Mouse (Mus musculus): ENCODE measurements at regions not wholly inside any gene's neighbourhood (a gene's known extent, or its start where the extent isn't known, plus 50 kb on each side); places are given as distances from the start of the nearest gene placed in this dataset.

DNA sequence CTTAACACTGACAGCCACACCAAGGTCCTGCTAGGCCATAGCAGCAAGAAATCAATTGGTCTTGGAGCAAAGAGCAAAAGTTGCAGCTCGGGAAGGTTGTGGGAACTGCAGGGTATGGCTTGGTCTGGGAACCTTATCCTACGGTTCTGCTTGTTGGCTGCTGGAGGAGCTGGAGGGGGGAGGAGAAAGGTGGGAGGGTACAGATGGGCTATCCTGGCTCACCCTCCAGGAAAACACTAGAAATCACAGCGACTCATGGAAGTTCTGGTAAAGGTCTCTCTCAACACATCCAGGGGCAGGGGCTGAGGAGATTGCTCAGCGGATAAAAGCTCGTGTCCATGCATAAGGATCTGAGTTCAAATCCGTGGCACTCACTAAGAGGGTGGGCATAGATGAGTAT lies 69.4 kb downstream of the Uncx start:
- no peak for ATAC-seq (ENCODE audit: low FRiP score, low TSS enrichment)
- H3K36me3 ChIP-seq (ENCODE audit: control insufficient read depth, insufficient read depth, low read length) = no peaks in the 10 kb centered on the region
- no peak overlapping the region for H3K4me3 ChIP-seq (ENCODE audit: low read length)
- peaks cover 35% of the 10 kb centered on the region for H3K27me3 ChIP-seq (ENCODE audit: control insufficient read depth, insufficient read depth, low read length)
- H3K9me3 ChIP-seq (ENCODE audit: control insufficient read depth, low read length) = no peaks in the 10 kb centered on the region
- H3K9ac ChIP-seq (ENCODE audit: low read depth, low read length) = no peak overlapping the region
- H3K4me1 ChIP-seq (ENCODE audit: control insufficient read depth, insufficient read depth, low read length) = no peaks in the 10 kb centered on the region
- 73% methylated on average over 6 of the region's 6 CpGs for WGBS
- H3K27ac ChIP-seq (ENCODE audit: low read depth, low read length) = no peak overlapping the region
- no peak overlapping the region for H3K4me2 ChIP-seq (replicated peaks; ENCODE audit: low read depth, low read length)

DNA sequence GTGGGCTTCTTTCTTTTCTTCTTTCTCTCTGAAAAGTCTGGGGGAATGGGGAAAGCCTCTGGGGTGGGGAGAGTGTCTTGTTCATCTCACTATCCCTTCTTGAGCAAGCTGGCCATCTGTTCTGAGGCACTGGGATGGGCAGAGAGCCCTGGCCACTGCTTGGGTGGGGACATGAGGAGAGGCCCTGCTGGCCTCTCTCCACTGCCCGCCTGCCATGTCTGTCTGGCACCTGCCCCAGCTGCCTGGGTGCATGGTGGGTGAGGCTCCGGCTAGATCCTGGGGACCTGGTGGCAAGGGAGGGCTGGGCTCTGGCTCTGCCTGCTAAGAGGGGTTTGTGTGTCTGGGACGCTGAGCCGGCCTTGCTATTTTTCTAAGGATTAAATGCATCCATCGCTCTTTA lies 70.3 kb downstream of the Uncx start:
- H3K9me3 ChIP-seq (ENCODE audit: control insufficient read depth, low read length) = no peaks in the 10 kb centered on the region
- 76% methylated on average over 5 of the region's 5 CpGs for WGBS

DNA sequence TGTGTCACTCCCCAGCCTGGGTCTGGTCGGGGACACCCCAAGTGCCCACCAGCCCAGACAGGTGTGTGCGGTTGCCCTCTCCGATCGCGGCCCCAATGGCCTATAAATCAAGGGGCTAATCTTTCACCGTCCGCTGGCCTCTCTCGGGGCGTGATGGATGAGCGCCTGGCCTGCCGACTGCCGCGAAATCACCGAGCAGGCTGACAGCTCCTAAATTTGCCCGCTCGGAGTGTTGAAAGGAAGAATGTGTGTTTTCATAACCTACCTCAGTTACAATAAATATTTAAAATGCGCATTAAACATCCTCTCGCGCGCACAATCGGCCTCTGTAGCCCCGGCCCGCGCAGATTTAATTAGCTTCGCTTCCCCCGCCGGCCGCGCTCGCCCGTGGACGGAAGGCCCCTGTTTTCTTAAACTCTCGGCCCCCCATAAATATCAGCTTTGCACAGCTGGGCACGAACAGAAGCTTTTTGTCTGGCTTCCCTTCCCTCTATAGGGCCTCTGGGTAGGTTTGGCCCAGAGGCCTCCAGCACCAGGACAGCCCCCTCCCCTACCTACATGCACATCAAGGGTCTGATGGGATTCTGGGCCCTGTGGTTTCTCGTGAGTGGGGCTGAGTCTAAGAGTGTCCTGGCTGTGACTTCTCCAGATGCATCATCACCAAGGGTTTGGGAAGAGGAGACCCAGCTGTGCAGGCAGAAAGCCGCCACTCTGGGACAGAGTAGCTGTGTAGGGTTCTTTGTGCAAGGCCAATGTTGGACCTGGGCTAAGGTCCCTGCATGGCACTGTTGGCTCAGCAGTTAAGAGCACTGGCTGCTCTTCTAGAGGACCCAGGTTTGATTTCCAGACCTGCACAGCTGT lies 76.2 kb downstream of the Uncx start:
- H3K9me3 ChIP-seq (ENCODE audit: control insufficient read depth, low read length) = no peaks in the 10 kb centered on the region
- H3K4me3 ChIP-seq (ENCODE audit: low read length) = no peak overlapping the region
- peak overlapping the region; percentile 32 for H3K4me2 ChIP-seq (replicated peaks; ENCODE audit: low read depth, low read length)
- peaks cover 38% of the 10 kb centered on the region for H3K27me3 ChIP-seq (ENCODE audit: control insufficient read depth, insufficient read depth, low read length)
- ATAC-seq (ENCODE audit: low FRiP score, low TSS enrichment) = peak; percentile 81
- 1% methylated on average over 36 of the region's 36 CpGs for WGBS
- H3K9ac ChIP-seq (ENCODE audit: low read depth, low read length) = peak overlapping the region; percentile 37; the same call in 1 of the 2 replicates
- H3K4me1 ChIP-seq (ENCODE audit: control insufficient read depth, insufficient read depth, low read length) = peaks cover 19% of the 10 kb centered on the region
- H3K36me3 ChIP-seq (ENCODE audit: control insufficient read depth, insufficient read depth, low read length) = no peaks in the 10 kb centered on the region
- 0 out of 2 replicates have a peak overlapping the region, but pooled peaks have one; percentile 30 for H3K27ac ChIP-seq (ENCODE audit: low read depth, low read length)

More for the DNA sequence above, 70.3 kb downstream of the Uncx start:
- Histone ChIP-seq H3K27me3 (ENCODE audit: control insufficient read depth, insufficient read depth, low read length) (peaks cover 44% of the 10 kb centered on the region), H3K4me2 (replicated peaks; ENCODE audit: low read depth, low read length) (no peak overlapping the region), H3K9ac (ENCODE audit: low read depth, low read length) (no peak overlapping the region), H3K36me3 (ENCODE audit: control insufficient read depth, insufficient read depth, low read length) (no peaks in the 10 kb centered on the region), H3K27ac (ENCODE audit: low read depth, low read length) (no peak overlapping the region), H3K4me1 (ENCODE audit: control insufficient read depth, insufficient read depth, low read length) (0 out of 2 replicates have a peak, but pooled peaks cover 3% of the 10 kb centered on the region), H3K4me3 (ENCODE audit: low read length) (no peak overlapping the region)
- no peak for ATAC-seq (ENCODE audit: low FRiP score, low TSS enrichment)

- no peak overlapping the region for H3K27ac ChIP-seq (ENCODE audit: low read depth, low read length)
- H3K27me3 ChIP-seq (ENCODE audit: control insufficient read depth, insufficient read depth, low read length) = peaks cover 21% of the 10 kb centered on the region
- H3K4me1 ChIP-seq (ENCODE audit: control insufficient read depth, insufficient read depth, low read length) = no peaks in the 10 kb centered on the region
- 48% methylated on average over 22 of the region's 22 CpGs for WGBS
- peaks cover 12% of the 10 kb centered on the region for H3K9me3 ChIP-seq (ENCODE audit: control insufficient read depth, low read length)
- H3K4me3 ChIP-seq (ENCODE audit: low read length) = no peak overlapping the region
- no peaks in the 10 kb centered on the region for H3K36me3 ChIP-seq (ENCODE audit: control insufficient read depth, insufficient read depth, low read length)
- H3K9ac ChIP-seq (ENCODE audit: low read depth, low read length) = no peak overlapping the region
- peak; percentile 16; the same call in 1 of the 2 replicates for ATAC-seq (ENCODE audit: low FRiP score, low TSS enrichment)
- no peak overlapping the region for H3K4me2 ChIP-seq (replicated peaks; ENCODE audit: low read depth, low read length)
These were observed 82.7 kb downstream of the Uncx start for GRCm38 (mm10) chr5:139625871-139626460.

GRCm38 (mm10) chr5:139627552-139627951 lies 84.3 kb downstream of the Uncx start:
- no peaks in the 10 kb centered on the region for H3K4me1 ChIP-seq (ENCODE audit: control insufficient read depth, insufficient read depth, low read length)
- no peak for ATAC-seq (ENCODE audit: low FRiP score, low TSS enrichment)
- WGBS = 81% methylated on average over 1 of the region's 1 CpGs
- no peaks in the 10 kb centered on the region for H3K36me3 ChIP-seq (ENCODE audit: control insufficient read depth, insufficient read depth, low read length)
- H3K27ac ChIP-seq (ENCODE audit: low read depth, low read length) = no peak overlapping the region
- H3K4me2 ChIP-seq (replicated peaks; ENCODE audit: low read depth, low read length) = no peak overlapping the region
- H3K4me3 ChIP-seq (ENCODE audit: low read length) = no peak overlapping the region
- H3K9me3 ChIP-seq (ENCODE audit: control insufficient read depth, low read length) = peaks cover 12% of the 10 kb centered on the region
- H3K9ac ChIP-seq (ENCODE audit: low read depth, low read length) = no peak overlapping the region
- H3K27me3 ChIP-seq (ENCODE audit: control insufficient read depth, insufficient read depth, low read length) = peaks cover 17% of the 10 kb centered on the region

GRCm38 (mm10) chr5:139637028-139637427 lies 93.7 kb downstream of the Uncx start:
- Histone ChIP-seq H3K9me3 (ENCODE audit: control insufficient read depth, low read length) (no peaks in the 10 kb centered on the region), H3K4me1 (ENCODE audit: control insufficient read depth, insufficient read depth, low read length) (peaks cover 13% of the 10 kb centered on the region), H3K9ac (ENCODE audit: low read depth, low read length) (no peak overlapping the region), H3K4me2 (replicated peaks; ENCODE audit: low read depth, low read length) (no peak overlapping the region), H3K27me3 (ENCODE audit: control insufficient read depth, insufficient read depth, low read length) (no peaks in the 10 kb centered on the region), H3K27ac (ENCODE audit: low read depth, low read length) (no peak overlapping the region), H3K36me3 (ENCODE audit: control insufficient read depth, insufficient read depth, low read length) (no peaks in the 10 kb centered on the region), H3K4me3 (ENCODE audit: low read length) (no peak overlapping the region)
- no peak for ATAC-seq (ENCODE audit: low FRiP score, low TSS enrichment)
- WGBS = 91% methylated on average over 2 of the region's 2 CpGs

- Histone ChIP-seq H3K4me2 (replicated peaks; ENCODE audit: low read depth, low read length) (no peak overlapping the region), H3K4me1 (ENCODE audit: control insufficient read depth, insufficient read depth, low read length) (peaks cover 17% of the 10 kb centered on the region), H3K27me3 (ENCODE audit: control insufficient read depth, insufficient read depth, low read length) (no peaks in the 10 kb centered on the region), H3K9me3 (ENCODE audit: control insufficient read depth, low read length) (peaks cover 3% of the 10 kb centered on the region; the same call in 1 of the 2 replicates), H3K9ac (ENCODE audit: low read depth, low read length) (no peak overlapping the region), H3K27ac (ENCODE audit: low read depth, low read length) (peak overlapping the region; percentile 55; the same call in 1 of the 2 replicates), H3K36me3 (ENCODE audit: control insufficient read depth, insufficient read depth, low read length) (no peaks in the 10 kb centered on the region), H3K4me3 (ENCODE audit: low read length) (no peak overlapping the region)
- peak; percentile 74 for ATAC-seq (ENCODE audit: low FRiP score, low TSS enrichment)
- 44% methylated on average over 16 of the region's 16 CpGs for WGBS
These were observed 95.2 kb downstream of the Micall2 start for GRCm38 (mm10) chr5:139640652-139641612.

DNA sequence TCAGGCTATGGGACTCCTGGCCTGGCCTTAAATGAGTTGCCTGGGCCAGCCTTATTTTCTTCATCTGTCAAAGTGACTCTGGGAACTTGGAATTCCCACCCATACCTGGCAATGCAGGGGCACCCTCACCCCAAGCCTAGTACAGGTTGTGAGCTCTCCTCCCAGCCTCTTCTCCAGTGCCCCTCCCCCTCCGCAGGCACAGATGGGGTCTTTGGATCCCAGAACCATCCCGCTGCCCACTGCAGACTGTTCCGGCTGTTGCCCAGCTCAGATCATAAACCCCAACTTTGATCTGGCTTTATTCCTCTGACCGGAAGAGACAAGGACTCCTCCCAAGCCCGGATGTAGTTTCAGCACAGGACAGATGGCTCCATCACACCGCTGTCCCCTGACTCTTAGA lies 91.3 kb downstream of the Micall2 start:
- no peak overlapping the region for H3K4me3 ChIP-seq (ENCODE audit: low read length)
- H3K36me3 ChIP-seq (ENCODE audit: control insufficient read depth, insufficient read depth, low read length) = no peaks in the 10 kb centered on the region
- no peak overlapping the region for H3K4me2 ChIP-seq (replicated peaks; ENCODE audit: low read depth, low read length)
- WGBS = 29% methylated on average over 6 of the region's 6 CpGs
- peaks cover 7% of the 10 kb centered on the region; the same call in 1 of the 2 replicates for H3K4me1 ChIP-seq (ENCODE audit: control insufficient read depth, insufficient read depth, low read length)
- H3K9ac ChIP-seq (ENCODE audit: low read depth, low read length) = no peak overlapping the region
- H3K27me3 ChIP-seq (ENCODE audit: control insufficient read depth, insufficient read depth, low read length) = no peaks in the 10 kb centered on the region
- no peak overlapping the region for H3K27ac ChIP-seq (ENCODE audit: low read depth, low read length)
- no peak for ATAC-seq (ENCODE audit: low FRiP score, low TSS enrichment)
- H3K9me3 ChIP-seq (ENCODE audit: control insufficient read depth, low read length) = peaks cover 4% of the 10 kb centered on the region; the same call in 1 of the 2 replicates
